Mouse (Mus musculus) heart, postnatal 4 days (tissue): ENCODE data around the gene Phldb1. TPM values are rescaled to one million over a fixed set of nuclear protein-coding genes. Genes with fewer than 3 reads are reported as not detected.

ENCODE experiments used
- DNase-seq: peaks from one replicate; pipeline ENCODE4 v3.0.0; 2021
- total RNA-seq, 2 experiments: library from RNA; stranded (reverse); gene quantifications; 2 replicates each; pipeline ENCODE4 v1.2.3; 2021

Phldb1 gene
- total RNA-seq, 2 experiments from 2014 or later = 109 TPM

DNA sequence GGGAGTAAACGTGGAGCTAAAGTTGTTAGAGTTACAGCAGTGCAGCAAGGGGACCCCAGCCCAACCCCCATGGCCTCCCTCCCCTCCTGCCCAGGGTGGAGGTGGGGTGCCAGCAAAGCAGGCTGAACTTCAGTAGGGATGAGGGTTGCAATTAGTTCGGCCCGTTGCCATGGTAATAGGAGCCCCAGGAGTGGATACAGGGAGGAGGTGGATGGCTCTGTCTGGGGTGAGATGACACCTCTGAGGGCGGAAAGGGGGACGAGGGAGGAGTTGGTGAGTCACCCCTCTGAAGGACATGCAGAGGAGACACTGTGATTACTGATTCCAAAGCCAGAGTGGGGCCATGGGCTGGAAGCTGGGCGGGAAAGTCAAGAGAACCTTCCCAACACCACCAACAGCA is 26.1 kb downstream of the Phldb1 start:
- no peak for DNase-seq

DNA sequence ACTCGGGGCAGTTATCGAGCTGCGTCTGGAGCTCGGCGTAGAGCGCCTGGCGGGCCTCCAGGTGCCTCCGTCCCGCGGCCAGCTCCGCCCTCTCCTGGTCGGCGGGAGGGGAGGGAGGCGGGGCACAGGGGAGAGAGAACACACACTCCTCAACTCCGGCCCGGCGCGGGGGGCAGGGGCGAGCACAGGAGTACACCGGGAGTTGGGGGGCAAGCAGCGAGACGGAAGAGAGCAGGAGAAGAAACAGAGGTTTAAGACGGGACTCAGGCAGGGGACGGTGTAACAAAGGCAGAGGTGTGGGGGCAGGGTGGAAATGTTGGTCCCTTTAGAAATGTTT is 26.6 kb downstream of the Phldb1 start:
- peak; percentile 90 for DNase-seq

DNA sequence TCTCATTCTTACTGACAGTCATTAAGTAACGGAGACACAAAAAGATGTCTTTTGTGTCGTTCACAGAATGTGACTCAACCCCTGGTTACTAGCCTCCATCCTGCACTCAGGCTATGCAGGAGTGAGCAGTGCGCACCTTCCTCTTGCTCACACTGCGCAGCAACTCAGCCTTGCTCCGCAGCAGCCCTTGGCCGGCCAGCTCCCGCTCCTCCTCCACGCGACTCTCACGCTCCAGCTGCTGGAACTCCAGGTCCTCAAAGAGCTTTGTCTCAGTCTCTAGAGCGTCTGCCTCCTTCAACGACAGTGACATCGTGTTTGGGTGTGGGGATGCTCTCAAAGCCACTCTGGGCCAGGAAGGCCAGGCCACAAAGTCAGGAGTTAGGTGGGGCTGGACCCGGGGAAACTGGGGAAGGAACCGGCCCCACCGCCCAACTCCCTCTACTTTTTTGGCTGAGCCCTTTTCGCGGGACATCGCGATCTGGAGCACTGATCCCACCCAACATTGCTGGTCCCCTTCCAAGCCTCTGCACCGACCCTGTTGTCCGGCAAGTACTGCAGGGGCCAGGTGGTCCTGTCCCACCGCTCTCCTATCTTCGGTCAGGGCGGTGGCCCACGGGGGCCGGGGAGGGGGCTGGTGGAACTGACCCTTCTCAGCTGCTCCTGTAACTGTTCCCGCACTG is 27.1 kb downstream of the Phldb1 start:
- DNase-seq = no peak

DNA sequence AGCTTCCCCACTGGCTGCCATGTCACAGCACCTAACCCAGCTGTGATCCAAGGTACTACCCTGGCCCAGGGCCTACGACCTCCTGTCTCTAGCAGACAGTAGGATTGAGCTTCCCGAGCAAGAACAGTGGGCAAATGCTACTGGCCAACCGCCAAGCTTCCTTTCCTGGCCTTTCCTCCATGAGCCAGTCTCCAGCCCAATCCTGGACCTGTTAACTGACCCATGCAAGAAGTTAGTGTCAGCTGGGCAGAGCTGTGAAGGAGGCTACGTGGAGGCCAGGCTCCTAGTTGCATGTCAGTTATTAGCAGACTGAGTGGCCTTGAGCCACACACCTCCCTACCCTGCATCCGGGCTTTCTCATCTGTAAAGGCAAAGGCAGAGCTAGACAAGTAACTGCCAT is 35.3 kb downstream of the Phldb1 start:
- DNase-seq = no peak

DNA sequence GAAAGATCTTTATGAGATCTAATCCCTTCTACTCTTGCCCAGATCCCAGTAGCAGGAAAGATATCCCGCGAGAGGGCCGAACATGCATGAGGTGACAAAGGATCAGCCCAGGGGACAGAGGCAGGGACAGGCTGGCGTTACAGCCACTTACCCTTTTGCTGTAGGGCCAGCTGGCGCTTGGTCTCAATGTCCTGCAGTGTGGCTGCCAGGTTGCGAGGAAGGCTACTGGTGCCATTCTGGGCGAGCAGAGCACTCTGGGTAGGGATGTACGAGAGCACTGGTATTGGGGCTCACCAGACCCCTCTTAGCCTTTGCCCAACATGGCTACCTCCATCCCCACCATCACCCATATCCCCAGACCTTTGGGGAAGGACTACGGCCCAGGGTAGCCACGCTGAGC is 35.8 kb downstream of the Phldb1 start:
- DNase-seq = no peak

DNA sequence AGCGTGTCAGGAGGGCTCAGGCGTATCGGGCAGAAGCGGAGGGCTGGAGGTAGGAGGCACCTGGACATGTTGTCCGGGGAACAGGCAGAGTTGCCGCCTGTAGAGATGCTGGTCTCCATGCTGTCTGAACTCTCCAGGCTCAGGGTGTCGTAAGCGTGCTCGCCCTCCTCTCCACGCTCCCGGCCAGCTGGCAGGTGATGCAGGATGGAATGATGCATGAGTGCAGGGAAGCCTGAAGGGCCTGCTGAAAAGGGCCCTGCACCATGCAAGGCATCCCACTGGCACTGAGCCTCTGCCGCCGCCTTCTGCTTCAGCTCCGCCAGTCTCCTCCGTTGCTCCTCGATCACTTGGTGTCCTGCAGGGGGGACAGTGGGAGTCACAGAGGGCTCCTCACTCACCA is 37.1 kb downstream of the Phldb1 start:
- DNase-seq = no peak

DNA sequence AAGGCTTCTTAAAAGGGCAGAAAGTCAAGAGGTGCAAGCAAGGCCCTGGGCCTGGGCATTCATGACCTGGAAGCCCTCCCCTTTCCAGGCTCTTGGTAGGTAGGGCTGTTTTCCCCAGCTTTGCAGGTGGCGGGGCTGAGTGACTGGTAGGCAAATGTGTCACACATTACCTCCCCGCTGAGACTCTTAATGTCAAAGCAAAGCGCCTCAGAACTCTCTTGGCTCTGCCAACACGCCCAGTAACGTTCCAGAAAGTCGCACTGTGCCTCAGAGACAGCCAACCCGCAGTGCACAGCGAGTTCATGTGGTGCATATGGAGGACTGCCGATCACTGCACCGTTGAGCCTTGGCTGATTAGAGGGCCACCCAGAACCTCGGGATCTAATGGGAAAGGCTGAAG is 41.9 kb downstream of the Phldb1 start:
- DNase-seq = no peak

DNA sequence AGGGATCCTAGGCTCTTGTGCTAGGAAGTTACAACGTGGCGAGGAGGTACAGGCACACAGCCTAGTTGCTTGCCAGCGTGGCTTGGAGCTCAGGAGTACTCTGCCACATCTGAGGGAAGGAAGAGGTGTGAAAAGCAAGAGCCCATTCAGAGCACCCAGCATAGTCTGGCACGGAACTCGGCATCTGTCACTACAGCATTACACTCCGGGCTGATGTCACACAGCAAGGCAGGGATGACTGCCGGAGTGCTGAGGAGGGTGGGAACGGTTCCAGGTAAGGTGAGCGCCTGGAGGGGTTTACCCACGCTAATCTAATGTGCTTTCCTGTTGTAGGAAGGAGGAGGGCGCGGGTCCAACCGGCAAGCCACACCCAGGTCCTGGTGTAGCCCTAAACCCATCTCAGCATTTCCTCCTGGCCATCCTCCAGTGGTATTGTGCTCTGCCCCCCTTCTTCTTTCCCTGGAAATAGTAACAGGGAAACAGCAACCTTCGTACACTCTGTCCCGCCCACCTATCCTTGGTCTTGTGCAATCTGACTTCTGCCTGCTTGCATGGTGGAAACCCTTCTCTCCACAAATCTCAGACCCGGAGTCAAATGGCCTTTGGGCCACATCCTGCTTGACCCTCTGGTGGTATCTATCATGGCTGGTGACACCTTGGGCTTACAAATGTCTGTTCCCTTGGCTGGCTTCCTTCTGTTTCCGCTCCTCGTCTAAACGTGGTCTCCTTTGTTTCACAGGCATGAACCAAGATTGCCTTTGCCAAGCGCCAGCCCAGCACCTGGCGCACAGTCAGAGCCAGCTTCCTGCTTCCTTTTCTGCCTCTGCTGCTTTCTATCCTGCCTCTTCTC is 43.1 kb downstream of the Phldb1 start:
- DNase-seq = peak; percentile 75

DNA sequence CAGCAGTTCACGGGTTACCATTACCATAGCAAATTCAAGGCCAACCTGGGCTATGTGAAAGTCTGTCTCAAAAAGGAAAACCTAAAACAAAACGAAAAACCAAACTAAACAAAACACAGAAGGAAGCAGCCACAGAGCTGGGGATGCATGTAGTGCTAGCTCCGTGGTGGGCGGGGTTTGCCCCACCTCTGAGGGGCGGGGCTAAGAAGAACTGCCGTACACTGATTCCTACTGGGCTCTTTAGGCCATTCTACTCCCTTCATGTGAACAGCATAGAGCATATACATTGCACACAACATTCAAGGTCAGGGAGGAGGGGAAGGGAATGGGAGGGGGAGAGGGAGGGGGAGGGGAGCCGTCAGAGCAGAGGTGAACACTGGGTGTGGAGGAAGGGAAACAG is 44.4 kb downstream of the Phldb1 start:
- no peak for DNase-seq

DNA sequence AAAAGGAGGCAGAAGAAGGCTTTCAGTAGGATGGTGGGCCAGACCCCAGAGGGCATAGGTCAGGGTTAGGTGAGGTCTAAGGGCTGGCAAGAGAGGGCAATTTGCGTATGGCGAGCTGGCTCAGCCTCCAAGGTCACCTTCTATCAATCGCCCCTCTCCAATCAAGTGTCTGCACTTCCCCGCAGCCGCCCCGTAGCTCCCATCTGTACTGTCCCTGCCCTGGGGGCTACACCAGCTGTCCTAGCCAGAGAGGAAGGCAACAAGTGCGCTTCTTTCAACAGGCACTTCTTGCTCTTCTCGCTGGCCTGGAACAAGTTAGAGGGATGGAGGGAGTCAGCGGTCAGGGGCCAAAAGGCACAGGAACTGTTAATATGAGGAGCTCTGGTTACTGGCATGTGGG is 47.0 kb downstream of the Phldb1 start:
- no peak for DNase-seq

DNA sequence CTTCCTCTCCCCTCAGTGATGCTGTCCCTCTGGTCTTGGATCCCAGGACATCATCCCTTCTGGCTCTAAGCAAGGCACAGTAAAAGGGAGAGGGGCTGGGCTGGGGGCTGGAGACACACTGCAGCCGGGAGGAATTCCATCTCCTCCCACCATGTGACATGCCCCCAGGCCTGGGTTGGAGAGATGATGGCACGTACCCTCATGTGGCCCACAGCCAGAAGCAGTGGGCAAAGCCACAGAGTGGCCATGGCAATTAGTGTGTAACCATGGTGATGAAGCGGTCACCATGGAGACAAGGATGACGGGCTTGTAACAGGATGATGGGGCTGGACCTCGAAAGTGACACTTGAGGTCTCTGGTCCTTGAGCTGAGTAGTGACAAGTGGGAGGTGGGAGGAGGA is 48.4 kb downstream of the Phldb1 start:
- no peak for DNase-seq

DNA sequence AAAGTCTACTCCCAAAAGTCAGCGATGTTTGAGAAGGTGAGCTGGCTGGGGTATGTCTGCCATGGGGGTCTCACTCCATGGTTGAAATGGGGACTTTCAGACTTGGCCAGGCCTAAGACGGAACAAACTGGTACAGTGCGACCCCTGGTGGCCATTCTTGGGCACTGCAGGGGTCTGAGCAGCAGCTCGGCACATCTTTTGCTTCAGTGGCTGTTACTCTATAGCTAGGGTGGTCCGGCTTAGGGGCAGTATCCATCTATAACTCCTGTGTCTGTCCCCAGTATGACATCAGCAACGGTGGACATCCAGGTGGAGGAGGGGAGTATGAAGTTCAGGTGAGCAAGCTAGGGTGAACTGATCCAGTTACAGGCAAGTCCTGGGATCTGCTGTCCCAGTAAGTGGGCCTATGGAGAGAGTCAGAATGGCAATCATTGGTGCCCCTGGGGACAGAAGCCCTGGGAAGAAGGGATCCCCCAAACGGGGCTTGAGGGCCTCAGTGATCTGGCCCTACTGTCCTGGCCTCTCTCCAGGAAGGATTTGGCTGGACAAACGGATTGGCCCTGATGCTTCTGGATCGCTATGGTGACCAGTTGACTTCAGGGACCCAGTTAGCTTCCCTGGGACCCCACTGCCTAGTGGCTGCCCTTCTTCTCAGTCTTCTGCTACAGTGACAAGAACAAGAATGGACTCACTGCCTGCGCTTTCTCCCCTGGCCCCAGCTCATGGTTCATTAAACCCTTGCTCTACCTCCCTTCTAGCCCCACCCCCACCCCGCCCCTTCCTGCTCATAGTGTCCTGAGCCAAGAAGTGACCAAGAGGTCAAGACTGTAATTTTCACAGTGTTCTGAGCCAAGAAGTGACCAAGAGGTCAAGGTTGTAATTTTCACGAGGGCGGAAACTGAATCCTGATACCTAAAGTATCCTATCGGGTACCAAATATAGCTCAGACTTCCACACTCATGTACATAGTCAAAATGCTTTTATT is 49.4 kb downstream of the Phldb1 start:
- DNase-seq = peak; percentile 85

DNA sequence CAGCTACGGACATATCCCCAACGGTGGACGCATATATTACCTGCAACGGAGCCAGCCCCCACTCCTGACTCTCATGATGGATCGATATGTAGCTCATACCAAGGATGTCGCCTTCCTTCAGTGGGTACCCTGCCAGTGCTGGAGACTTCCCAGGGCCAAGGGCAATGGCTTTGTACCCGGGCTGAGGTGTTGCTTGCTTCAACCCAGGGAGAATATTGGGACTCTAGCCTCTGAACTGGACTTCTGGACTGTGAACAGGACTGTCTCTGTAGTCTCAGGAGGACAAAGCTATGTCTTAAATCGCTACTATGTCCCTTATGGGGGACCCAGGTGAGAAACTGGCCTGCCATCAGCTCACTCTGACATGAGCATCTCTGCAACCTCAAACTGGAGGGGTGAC is 52.0 kb downstream of the Phldb1 start:
- DNase-seq = no peak

DNA sequence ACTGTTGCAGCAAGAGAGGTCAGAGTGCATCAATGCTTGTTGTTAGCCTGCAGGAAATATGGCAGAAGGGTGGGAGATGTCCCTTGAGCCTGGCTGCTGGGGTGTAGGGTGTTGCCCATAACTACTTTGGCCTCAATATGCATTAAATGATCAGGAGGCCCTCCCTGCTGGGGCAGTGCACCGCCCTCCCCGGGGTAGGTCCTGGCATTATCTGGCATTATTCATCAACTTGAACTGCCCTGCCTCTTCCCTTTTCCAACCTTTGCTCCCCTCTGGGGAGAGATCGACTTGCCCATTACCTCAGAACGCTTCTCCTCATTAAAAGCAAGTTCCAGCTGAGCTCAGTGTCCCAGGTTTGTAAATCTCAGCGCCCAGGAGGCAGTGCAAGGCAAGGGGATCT is 55.4 kb downstream of the Phldb1 start:
- no peak for DNase-seq

DNA sequence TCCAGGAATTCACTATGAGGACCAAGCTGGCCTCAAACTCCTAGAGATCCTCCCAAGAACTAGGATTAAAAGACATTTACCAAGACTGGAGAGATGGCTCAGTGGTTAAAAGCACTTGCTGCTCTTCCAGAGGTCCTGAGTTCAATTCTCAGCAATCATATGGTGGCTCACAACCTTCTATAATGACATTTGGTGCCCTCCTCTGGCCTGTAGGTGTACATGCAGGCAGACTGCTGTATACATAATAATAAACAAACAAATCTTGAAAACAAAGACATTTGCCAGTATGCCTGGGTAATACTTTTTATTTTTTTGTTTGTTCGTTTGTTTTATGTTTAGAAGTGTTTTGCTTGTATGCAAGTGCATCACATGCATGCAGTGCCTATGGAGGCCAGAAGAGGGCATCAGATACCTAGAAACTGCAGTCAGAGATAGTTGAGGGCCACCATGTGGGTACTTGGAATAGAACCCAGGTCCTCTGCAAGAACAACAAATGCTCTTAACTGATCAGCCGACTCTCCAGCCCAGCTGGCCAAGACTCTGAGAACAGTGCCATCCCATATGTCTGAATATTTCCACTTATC is 56.6 kb downstream of the Phldb1 start:
- DNase-seq = no peak

DNA sequence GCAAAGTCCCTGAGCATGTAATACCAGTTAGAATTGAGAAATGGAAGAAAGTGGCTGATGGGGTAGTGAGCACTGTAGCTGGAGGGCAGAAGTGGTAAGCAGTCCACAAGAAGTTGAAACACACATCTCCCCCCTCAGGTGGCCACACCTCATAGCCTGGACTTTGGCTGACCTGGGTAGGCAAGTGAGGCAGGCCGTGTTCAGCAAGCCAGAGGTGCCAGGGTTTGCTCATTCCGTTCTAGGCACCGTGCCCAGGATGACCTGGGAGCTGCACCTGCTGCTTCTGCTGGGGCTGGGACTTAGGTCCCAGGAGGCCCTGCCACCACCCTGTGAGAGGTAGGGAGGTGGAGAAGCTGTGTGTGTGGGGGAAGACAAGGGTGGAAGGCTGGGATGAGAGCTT is 62.0 kb downstream of the Phldb1 start, which contains the start of gene Treh:
Gene Treh (plus strand): TSS at position 229 of the 400 bp plus-strand sequence.
- DNase-seq = no peak

DNA sequence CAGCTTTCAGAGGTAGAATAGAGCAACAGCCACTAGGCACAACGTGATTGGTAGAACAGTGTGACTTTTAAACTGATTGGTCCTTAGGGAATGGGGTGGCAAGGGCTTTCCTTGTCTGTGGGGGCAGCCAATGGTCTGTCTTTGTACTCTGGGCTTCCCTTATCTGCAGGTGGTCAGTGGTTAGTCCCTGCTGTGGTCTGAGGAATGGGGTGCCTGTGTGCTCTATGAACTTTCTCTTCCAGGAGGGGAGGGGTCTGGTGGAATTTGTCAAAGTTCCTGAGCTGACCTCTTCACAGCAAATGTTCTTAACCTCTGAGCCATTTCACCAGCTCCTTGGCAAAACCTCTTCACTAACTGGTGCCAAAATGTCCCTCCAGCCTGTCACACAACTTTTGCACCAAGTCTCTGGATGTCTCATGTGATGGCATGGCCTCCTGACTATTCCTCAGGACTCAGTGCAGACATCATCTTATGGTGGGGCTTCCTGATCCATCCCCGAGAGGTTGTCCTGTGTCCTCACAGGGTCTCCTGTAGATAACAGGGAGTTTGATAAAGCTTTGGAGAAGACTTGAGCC is 62.6 kb downstream of the Phldb1 start:
- no peak for DNase-seq

DNA sequence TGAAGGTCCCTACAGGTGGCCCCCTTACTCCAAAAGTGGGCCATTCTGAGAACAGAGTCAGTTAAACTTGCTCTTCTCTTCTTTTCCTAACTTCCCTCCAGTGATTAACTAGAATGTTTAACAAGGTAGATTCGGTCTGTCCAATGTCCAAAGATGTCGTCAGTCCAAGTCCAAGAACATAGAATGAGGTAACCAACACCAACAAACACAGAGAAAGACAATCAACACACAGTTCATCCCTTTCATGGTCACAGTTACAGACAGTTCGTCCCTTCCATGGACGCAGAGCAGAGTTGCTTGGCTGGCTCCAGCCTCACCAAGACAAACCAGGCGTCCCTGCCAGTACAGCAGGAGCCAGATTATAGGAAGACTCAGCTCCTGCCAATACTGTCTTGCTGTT is 63.6 kb downstream of the Phldb1 start:
- DNase-seq = no peak

DNA sequence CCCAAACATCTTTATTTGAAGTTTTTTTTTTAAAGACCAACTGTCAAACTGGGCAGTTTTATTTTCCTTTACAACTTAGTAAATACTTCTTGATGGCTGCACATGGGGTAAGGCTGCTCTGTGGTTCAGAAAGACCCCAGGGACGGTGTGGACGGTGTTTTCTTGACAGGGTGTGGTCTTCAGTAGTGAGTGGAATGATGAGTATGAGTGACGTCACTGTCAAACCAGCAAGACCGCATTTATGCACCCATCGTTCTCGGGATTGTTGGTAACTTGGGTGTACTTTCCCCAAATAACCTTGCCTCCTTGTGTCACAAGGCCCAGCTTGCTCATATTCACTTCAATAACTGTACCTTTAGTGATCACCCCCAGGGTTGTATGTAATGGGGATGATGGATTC is 71.3 kb downstream of the Phldb1 start:
- DNase-seq = no peak

DNA sequence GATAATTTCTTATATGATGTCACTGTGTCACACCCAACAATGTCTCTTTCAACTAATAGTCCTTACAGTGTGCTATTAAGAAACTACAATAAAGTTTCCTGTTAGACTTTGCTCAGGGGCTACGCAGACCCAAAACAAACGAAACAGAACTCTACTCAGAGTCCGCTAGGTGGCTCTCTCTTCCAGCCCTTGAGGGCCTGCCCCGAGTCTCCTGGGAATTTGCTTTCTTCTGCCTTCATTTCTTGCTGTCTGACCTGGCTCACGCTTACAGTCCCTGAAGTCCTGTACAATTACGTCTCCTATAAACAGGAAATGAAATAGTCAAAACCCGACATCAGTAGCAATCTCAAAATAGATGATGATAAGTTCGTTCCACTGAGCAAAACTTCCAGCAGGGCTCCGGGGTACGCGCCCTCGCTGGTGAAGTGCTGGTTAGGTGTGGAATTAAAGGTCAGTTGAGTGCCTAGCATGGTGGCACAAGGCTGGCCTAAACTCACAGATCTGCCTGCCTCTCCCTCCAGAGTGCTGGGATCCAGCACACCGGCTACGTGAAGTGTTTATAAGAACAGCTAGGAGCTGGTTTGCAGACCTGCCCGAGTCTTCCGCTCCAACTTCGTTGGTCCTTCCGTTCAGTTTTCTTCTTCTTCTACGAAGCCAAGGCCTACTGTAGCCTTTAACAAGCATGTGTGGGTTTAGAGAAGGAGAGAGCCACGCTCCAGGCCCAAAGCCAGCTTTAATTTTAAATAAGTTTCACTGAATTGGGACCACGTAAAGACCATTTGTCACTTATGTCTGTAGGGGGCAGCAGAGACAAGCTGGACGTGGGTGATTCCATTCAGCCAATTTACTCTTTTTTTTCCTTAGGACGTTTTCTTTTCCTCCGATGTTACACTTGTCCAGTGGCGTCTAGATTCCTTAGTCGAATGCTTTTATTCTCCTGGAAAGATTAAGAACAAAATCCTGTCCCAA is 79.6 kb downstream of the Phldb1 start:
- peak; percentile 78 for DNase-seq

DNA sequence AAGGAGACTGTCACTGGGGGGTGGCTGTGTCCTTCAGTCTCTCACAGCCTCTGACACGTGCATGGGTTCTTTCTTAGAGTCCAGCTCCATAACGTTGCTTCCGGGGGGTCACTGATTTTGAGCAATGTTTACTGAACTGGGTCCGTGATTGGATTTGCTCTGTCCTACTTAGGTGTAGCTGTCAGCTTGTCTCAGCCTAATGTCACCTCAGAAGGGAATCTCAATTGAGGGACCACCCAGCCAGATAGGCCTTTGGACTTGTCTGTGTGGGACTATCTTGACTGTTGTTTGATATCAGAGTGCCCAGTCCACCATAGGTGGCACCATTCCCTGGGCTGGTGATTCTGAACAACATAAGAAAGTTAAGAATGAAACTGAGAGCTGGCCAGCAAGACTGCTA is 81.1 kb downstream of the Phldb1 start:
- DNase-seq = no peak
